Comparison of ENCODE assay signal across 14 mouse cellular contexts in genomic region chr16:31931330-31931729, GRCm38 (mm10). TPM values are rescaled to one million over a fixed set of nuclear protein-coding genes. Genes with fewer than 3 reads are reported as not detected.
DNase-seq lines count a peak whose midpoint lies in the region; ATAC-seq and TF ChIP-seq lines count a peak whose summit lies in the region.
"Had no signal": no experiment of that assay in that cellular context is flagged by ENCODE, and none has a peak within 500 bp of the region (broad histone marks: within the 10 kb centered on the region; RNA-seq: fewer than 3 reads in every experiment).

No protein-coding gene starts in this region.

- no peak for ATAC-seq in hindbrain, embryonic 14.5 days (ENCODE audit: low FRiP score)
- no peak for ATAC-seq in hindbrain, embryonic 13.5 days (ENCODE audit: low FRiP score)
- ATAC-seq in midbrain, embryonic 14.5 days (ENCODE audit: low FRiP score, low TSS enrichment) = no peak
- no peak for ATAC-seq in midbrain, postnatal 0 days (ENCODE audit: low FRiP score)
- ATAC-seq in activated CD4-positive, CD25-positive, alpha-beta regulatory T cell, adult 4 months = peak; percentile 15
- ATAC-seq in stomach, postnatal 0 days (ENCODE audit: low FRiP score, low TSS enrichment) = no peak

- no peak overlapping the region for H3K4me3 ChIP-seq in hindbrain, embryonic 14.5 days (replicated peaks; ENCODE audit: low read length)
- H3K4me3 ChIP-seq in hindbrain, embryonic 13.5 days = no peak overlapping the region
- no peak overlapping the region for H3K4me3 ChIP-seq in midbrain, embryonic 14.5 days (replicated peaks; ENCODE audit: low read depth, low read length)
- no peak overlapping the region for H3K4me3 ChIP-seq in midbrain, postnatal 0 days (ENCODE audit: low read depth, low read length)
- no peak overlapping the region for H3K4me3 ChIP-seq in stomach, postnatal 0 days (ENCODE audit: low read depth, low read length)
- H3K4me3 ChIP-seq: erythroblast, embryonic 14.5 days; gastrocnemius, adult 2 months; liver, embryonic 13.5 days had no signal

- no peaks in the 10 kb centered on the region for H3K27me3 ChIP-seq in hindbrain, embryonic 14.5 days (ENCODE audit: control insufficient read depth, insufficient read depth, low read length)
- peaks cover 14% of the 10 kb centered on the region; the same call in 1 of the 2 replicates for H3K27me3 ChIP-seq in hindbrain, embryonic 13.5 days
- H3K27me3 ChIP-seq in midbrain, embryonic 14.5 days (ENCODE audit: control insufficient read depth, insufficient read depth, low read length) = peaks cover 4% of the 10 kb centered on the region; the same call in 1 of the 2 replicates
- H3K27me3 ChIP-seq in midbrain, postnatal 0 days (ENCODE audit: insufficient read depth, low read length) = no peaks in the 10 kb centered on the region
- no peaks in the 10 kb centered on the region for H3K27me3 ChIP-seq in stomach, postnatal 0 days (ENCODE audit: control insufficient read depth, insufficient read depth, low read length)

- TF ChIP-seq CTCF in midbrain, postnatal 0 days (IDR thresholded peaks at IDR 0.05) = no peak
- no peak for TF ChIP-seq CTCF in stomach, postnatal 0 days (IDR thresholded peaks at IDR 0.05; ENCODE audit: low read depth)

- peaks cover 24% of the 10 kb centered on the region for H3K4me1 ChIP-seq in hindbrain, embryonic 14.5 days (replicated peaks; ENCODE audit: control insufficient read depth, insufficient read depth, low read length)
- peaks cover 39% of the 10 kb centered on the region for H3K4me1 ChIP-seq in hindbrain, embryonic 13.5 days (replicated peaks)
- peaks cover 20% of the 10 kb centered on the region for H3K4me1 ChIP-seq in midbrain, embryonic 14.5 days (ENCODE audit: control insufficient read depth, insufficient read depth, low read length)
- 0 out of 2 replicates have a peak, but pooled peaks cover 9% of the 10 kb centered on the region for H3K4me1 ChIP-seq in midbrain, postnatal 0 days (ENCODE audit: insufficient read depth, low read length)
- H3K4me1 ChIP-seq in stomach, postnatal 0 days (replicated peaks; ENCODE audit: control insufficient read depth, insufficient read depth) = no peaks in the 10 kb centered on the region; the same call in 1 of the 2 replicates

- H3K9ac ChIP-seq in hindbrain, embryonic 14.5 days = peak overlapping the region; percentile 17; the same call in 1 of the 2 replicates
- H3K9ac ChIP-seq in hindbrain, embryonic 13.5 days = no peak overlapping the region
- H3K9ac ChIP-seq in midbrain, embryonic 14.5 days (replicated peaks; ENCODE audit: low read length) = no peak overlapping the region
- no peak overlapping the region for H3K9ac ChIP-seq in midbrain, postnatal 0 days (replicated peaks; ENCODE audit: low read length, poor library complexity, severe bottlenecking)
- H3K9ac ChIP-seq in stomach, postnatal 0 days (ENCODE audit: low read length) = no peak overlapping the region
- H3K9ac ChIP-seq: liver, embryonic 13.5 days had no signal

- no peaks in the 10 kb centered on the region for H3K9me3 ChIP-seq in hindbrain, embryonic 14.5 days (ENCODE audit: control insufficient read depth, low read length)
- H3K9me3 ChIP-seq in hindbrain, embryonic 13.5 days = no peaks in the 10 kb centered on the region
- no peaks in the 10 kb centered on the region for H3K9me3 ChIP-seq in midbrain, embryonic 14.5 days (ENCODE audit: control insufficient read depth, low read length)
- no peaks in the 10 kb centered on the region for H3K9me3 ChIP-seq in midbrain, postnatal 0 days (ENCODE audit: low read length)
- no peaks in the 10 kb centered on the region for H3K9me3 ChIP-seq in stomach, postnatal 0 days (ENCODE audit: control insufficient read depth, low read length)
- H3K9me3 ChIP-seq: liver, embryonic 13.5 days had no signal

- WGBS in hindbrain, embryonic 14.5 days = 50% methylated on average over 17 of the region's 17 CpGs
- WGBS in hindbrain, embryonic 13.5 days = 55% methylated on average over 17 of the region's 17 CpGs
- WGBS in midbrain, embryonic 14.5 days = 50% methylated on average over 17 of the region's 17 CpGs
- whole genome bisulfite sequencing in midbrain, postnatal 0 days = 51% methylated on average over 17 of the region's 17 CpGs
- 50% methylated on average over 17 of the region's 17 CpGs for WGBS in stomach, postnatal 0 days

- H3K36me3 ChIP-seq in hindbrain, embryonic 14.5 days (replicated peaks; ENCODE audit: control insufficient read depth, insufficient read depth) = no peaks in the 10 kb centered on the region
- no peaks in the 10 kb centered on the region for H3K36me3 ChIP-seq in hindbrain, embryonic 13.5 days
- no peaks in the 10 kb centered on the region for H3K36me3 ChIP-seq in midbrain, embryonic 14.5 days (ENCODE audit: control insufficient read depth, insufficient read depth, low read length)
- H3K36me3 ChIP-seq in midbrain, postnatal 0 days (ENCODE audit: insufficient read depth, low read length) = no peaks in the 10 kb centered on the region
- no peaks in the 10 kb centered on the region for H3K36me3 ChIP-seq in stomach, postnatal 0 days (ENCODE audit: control insufficient read depth, insufficient read depth, low read length)
- H3K36me3 ChIP-seq: liver, embryonic 13.5 days had no signal

- H3K27ac ChIP-seq in hindbrain, embryonic 14.5 days = no peak overlapping the region
- H3K27ac ChIP-seq in hindbrain, embryonic 13.5 days = no peak overlapping the region
- H3K27ac ChIP-seq in midbrain, embryonic 14.5 days (replicated peaks; ENCODE audit: low read depth, low read length) = no peak overlapping the region
- no peak overlapping the region for H3K27ac ChIP-seq in midbrain, postnatal 0 days (ENCODE audit: low read depth, low read length)
- H3K27ac ChIP-seq in stomach, postnatal 0 days (replicated peaks) = no peak overlapping the region
- H3K27ac ChIP-seq: gastrocnemius, adult 2 months; liver, embryonic 13.5 days had no signal

- DNase-seq in hindbrain, embryonic 14.5 days (ENCODE audit: low spot score) = no peak
- peak; percentile 21 for DNase-seq in midbrain, embryonic 14.5 days
- no peak for DNase-seq in midbrain, postnatal 0 days (ENCODE audit: low spot score)
- peak; percentile 34 for DNase-seq in stomach, postnatal 0 days (ENCODE audit: low spot score)
- DNase-seq in retina, postnatal 1 day = no peak
- DNase-seq: adrenal gland, postnatal 10 days; gastrocnemius, adult 2 months; liver, embryonic 13.5 days; right cerebral cortex, postnatal 25 days had no signal

- H3K4me2 ChIP-seq in hindbrain, embryonic 14.5 days (replicated peaks) = 0 out of 2 replicates have a peak overlapping the region, but pooled peaks have one; percentile 8
- H3K4me2 ChIP-seq in hindbrain, embryonic 13.5 days = no peak overlapping the region
- H3K4me2 ChIP-seq in midbrain, embryonic 14.5 days (ENCODE audit: low read length) = peak overlapping the region; percentile 8; the same call in 1 of the 2 replicates
- H3K4me2 ChIP-seq in midbrain, postnatal 0 days (ENCODE audit: low read depth, low read length, poor library complexity, severe bottlenecking) = no peak overlapping the region
- peak overlapping the region; percentile 20 for H3K4me2 ChIP-seq in stomach, postnatal 0 days (replicated peaks; ENCODE audit: low read depth)
- H3K4me2 ChIP-seq: liver, embryonic 13.5 days had no signal

- TF ChIP-seq EP300 in stomach, postnatal 0 days (optimal IDR thresholded peaks at IDR 0.05) = no peak

RNA-seq across cellular contexts. Expression of gene Pigz, which starts 2.3 kb away (rescaled TPM):
- polyA plus RNA-seq in hindbrain, embryonic 14.5 days (2014; fragmentation: Nextera tagmentation; extraction: Ambion mirVana) = 3.8 and 5.6 TPM in 2 replicates
- polyA plus RNA-seq in hindbrain, embryonic 13.5 days (2015; fragmentation: Nextera tagmentation; extraction: Ambion mirVana) = 2.3 and 3.4 TPM in 2 replicates
- polyA plus RNA-seq in midbrain, embryonic 14.5 days (2014; fragmentation: Nextera tagmentation; extraction: Ambion mirVana) = 2.0 and 3.1 TPM in 2 replicates
- 2.1 and 3.2 TPM in 2 replicates for total RNA-seq in midbrain, postnatal 0 days (2014; rRNA removed)
- 2.5 and 3.9 TPM in 2 replicates for polyA plus RNA-seq in midbrain, postnatal 0 days (2015; fragmentation: Nextera tagmentation; extraction: Ambion mirVana)
- polyA plus RNA-seq in activated CD4-positive, CD25-positive, alpha-beta regulatory T cell, adult 4 months (2017; shearing (Covaris generic)) = under 1 TPM; 0.44 to 0.64 TPM
- 1.4 and 1.7 TPM in 2 replicates for polyA plus RNA-seq in stomach, postnatal 0 days (2015; fragmentation: Nextera tagmentation; extraction: Ambion mirVana)
- total RNA-seq: hematopoietic stem cell, adult 5-6 weeks; megakaryocyte progenitor cell, adult 5-6 weeks had no signal

RNA-seq across cellular contexts. Expression of gene 0610012G03Rik, which starts 17.0 kb away (rescaled TPM):
- polyA plus RNA-seq in hindbrain, embryonic 14.5 days (2014; fragmentation: Nextera tagmentation; extraction: Ambion mirVana) = 126 and 129 TPM in 2 replicates
- polyA plus RNA-seq in hindbrain, embryonic 13.5 days (2015; fragmentation: Nextera tagmentation; extraction: Ambion mirVana) = 105 and 113 TPM in 2 replicates
- 115 and 132 TPM in 2 replicates for polyA plus RNA-seq in midbrain, embryonic 14.5 days (2014; fragmentation: Nextera tagmentation; extraction: Ambion mirVana)
- 95.0 and 98.0 TPM in 2 replicates for total RNA-seq in midbrain, postnatal 0 days (2014; rRNA removed)
- 139 and 143 TPM in 2 replicates for polyA plus RNA-seq in midbrain, postnatal 0 days (2015; fragmentation: Nextera tagmentation; extraction: Ambion mirVana)
- 1 to 10 TPM; 5.5 to 7.3 TPM for polyA plus RNA-seq in activated CD4-positive, CD25-positive, alpha-beta regulatory T cell, adult 4 months (2017; shearing (Covaris generic))
- polyA plus RNA-seq in stomach, postnatal 0 days (2015; fragmentation: Nextera tagmentation; extraction: Ambion mirVana) = 109 and 112 TPM in 2 replicates

RNA-seq across cellular contexts. Expression of gene Ncbp2, which starts 17.0 kb away (rescaled TPM):
- 88.3 and 91.9 TPM in 2 replicates for polyA plus RNA-seq in hindbrain, embryonic 14.5 days (2014; fragmentation: Nextera tagmentation; extraction: Ambion mirVana)
- polyA plus RNA-seq in hindbrain, embryonic 13.5 days (2015; fragmentation: Nextera tagmentation; extraction: Ambion mirVana) = 107 and 112 TPM in 2 replicates
- polyA plus RNA-seq in midbrain, embryonic 14.5 days (2014; fragmentation: Nextera tagmentation; extraction: Ambion mirVana) = 99.9 and 104 TPM in 2 replicates
- 25.9 and 31.5 TPM in 2 replicates for total RNA-seq in midbrain, postnatal 0 days (2014; rRNA removed)
- polyA plus RNA-seq in midbrain, postnatal 0 days (2015; fragmentation: Nextera tagmentation; extraction: Ambion mirVana) = 65.7 and 73.2 TPM in 2 replicates
- 10 to 100 TPM; 32.3 to 38.7 TPM for polyA plus RNA-seq in activated CD4-positive, CD25-positive, alpha-beta regulatory T cell, adult 4 months (2017; shearing (Covaris generic))
- polyA plus RNA-seq in stomach, postnatal 0 days (2015; fragmentation: Nextera tagmentation; extraction: Ambion mirVana) = 50.9 and 52.3 TPM in 2 replicates

RNA-seq across cellular contexts. Expression of gene Meltf, which starts 52.7 kb away (rescaled TPM):
- polyA plus RNA-seq in hindbrain, embryonic 14.5 days (2014; fragmentation: Nextera tagmentation; extraction: Ambion mirVana) = 0.17 and 0.22 TPM in 2 replicates
- polyA plus RNA-seq in hindbrain, embryonic 13.5 days (2015; fragmentation: Nextera tagmentation; extraction: Ambion mirVana) = 0.22 and 0.31 TPM in 2 replicates
- 0.17 and 0.22 TPM in 2 replicates for polyA plus RNA-seq in midbrain, embryonic 14.5 days (2014; fragmentation: Nextera tagmentation; extraction: Ambion mirVana)
- total RNA-seq in midbrain, postnatal 0 days (2014; rRNA removed) = 0.19 and 0.22 TPM in 2 replicates
- 0.25 and 0.27 TPM in 2 replicates for polyA plus RNA-seq in midbrain, postnatal 0 days (2015; fragmentation: Nextera tagmentation; extraction: Ambion mirVana)
- polyA plus RNA-seq in activated CD4-positive, CD25-positive, alpha-beta regulatory T cell, adult 4 months (2017; shearing (Covaris generic)) = not detected
- 0.06 TPM in 1 of 2 replicates, not detected in the other for polyA plus RNA-seq in stomach, postnatal 0 days (2015; fragmentation: Nextera tagmentation; extraction: Ambion mirVana)
- total RNA-seq: gastrocnemius, adult 2 months; hematopoietic stem cell, adult 5-6 weeks; megakaryocyte progenitor cell, adult 5-6 weeks had no signal
- polyA plus RNA-seq: erythroblast, embryonic 14.5 days had no signal

Comparison
In these comparisons a context has a peak if more than half of its experiments do, and no peak if none do; other contexts are left out.
1. DNase-seq: peak in midbrain, embryonic 14.5 days (single experiment) and stomach, postnatal 0 days (single experiment); none in hindbrain, embryonic 14.5 days (single experiment), midbrain, postnatal 0 days (single experiment) and retina, postnatal 1 day (single experiment).
2. H3K4me2 ChIP-seq: peak in hindbrain, embryonic 14.5 days (single experiment), midbrain, embryonic 14.5 days (single experiment) and stomach, postnatal 0 days (single experiment); none in hindbrain, embryonic 13.5 days (single experiment) and midbrain, postnatal 0 days (single experiment).
3. RNA of gene 0610012G03Rik, which starts 17.0 kb away (polyA plus RNA-seq): 139 to 143 TPM in midbrain, postnatal 0 days, 126 to 129 TPM in hindbrain, embryonic 14.5 days, 115 to 132 TPM in midbrain, embryonic 14.5 days, 105 to 113 TPM in hindbrain, embryonic 13.5 days and 109 to 112 TPM in stomach, postnatal 0 days; 5.5 to 7.3 TPM in activated CD4-positive, CD25-positive, alpha-beta regulatory T cell, adult 4 months; every median in the first group is over 10 times any median in the second.